Mouse (Mus musculus): Measurements from ENCODE around the gene Fancc.

- no peak for TF ChIP-seq POLR2A (IDR thresholded peaks at IDR 0.05; ENCODE audit: insufficient read length, low read depth)
- no peak for TF ChIP-seq MAX (IDR thresholded peaks at IDR 0.05; ENCODE audit: low read depth)
- TF ChIP-seq TCF12 (IDR thresholded peaks at IDR 0.05; ENCODE audit: insufficient read depth, poor library complexity, severe bottlenecking), result no peak
- TF ChIP-seq E2F4 (IDR thresholded peaks at IDR 0.05; ENCODE audit: insufficient read depth), result no peak
- no peak for TF ChIP-seq MYOG (IDR thresholded peaks at IDR 0.05; ENCODE audit: control insufficient read depth in 1 of 3, insufficient read depth in 1 of 3, insufficient read length in 2 of 3, low read depth in 2 of 3)
- no peak for TF ChIP-seq USF1 (IDR thresholded peaks at IDR 0.05; ENCODE audit: low read depth)
- TF ChIP-seq POLR2AphosphoS2 (IDR thresholded peaks at IDR 0.05; ENCODE audit: insufficient read length, low read depth), result no peak
- TF ChIP-seq CEBPB (IDR thresholded peaks at IDR 0.05; ENCODE audit: insufficient read depth, poor library complexity, severe bottlenecking), result no peak
- no peak for TF ChIP-seq REST (IDR thresholded peaks at IDR 0.05; ENCODE audit: insufficient read depth, insufficient read length)
- no peak for TF ChIP-seq TCF3 (IDR thresholded peaks at IDR 0.05; ENCODE audit: insufficient read length, low read depth)
Observed at GRCm38 (mm10) chr13:63373460-63374166, 123.5 kb downstream of the Fancc start.

Measured in myocyte (in vitro differentiated cells).